Mouse (Mus musculus): ENCODE results near the gene Eif3f. TPM values are rescaled to one million over a fixed set of nuclear protein-coding genes. Genes with fewer than 3 reads are reported as not detected.

Eif3f gene
- polyA plus RNA-seq, 1 experiment, result 125 TPM

DNA sequence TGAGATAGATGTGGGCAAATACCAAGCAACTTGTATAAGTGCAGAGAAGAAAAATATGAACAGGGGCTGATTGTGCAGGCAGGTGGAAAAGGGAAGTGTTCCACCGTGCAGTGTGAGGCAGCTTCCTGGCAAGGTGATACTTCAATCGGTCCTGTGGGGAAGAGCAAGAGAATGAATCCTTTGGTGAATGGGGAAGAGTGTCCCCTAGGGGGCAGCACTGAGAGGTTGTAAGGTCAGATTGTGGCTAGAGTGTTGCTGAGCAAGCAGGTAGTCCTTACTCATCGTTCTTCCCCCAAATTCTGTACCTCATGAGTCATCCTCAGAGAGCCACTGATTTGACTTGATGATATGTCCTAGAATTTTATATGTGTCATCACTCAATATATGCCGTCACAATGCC lies 20.0 kb downstream of the Eif3f start:
- WGBS, result 47% methylated on average over 4 of the region's 4 CpGs

DNA sequence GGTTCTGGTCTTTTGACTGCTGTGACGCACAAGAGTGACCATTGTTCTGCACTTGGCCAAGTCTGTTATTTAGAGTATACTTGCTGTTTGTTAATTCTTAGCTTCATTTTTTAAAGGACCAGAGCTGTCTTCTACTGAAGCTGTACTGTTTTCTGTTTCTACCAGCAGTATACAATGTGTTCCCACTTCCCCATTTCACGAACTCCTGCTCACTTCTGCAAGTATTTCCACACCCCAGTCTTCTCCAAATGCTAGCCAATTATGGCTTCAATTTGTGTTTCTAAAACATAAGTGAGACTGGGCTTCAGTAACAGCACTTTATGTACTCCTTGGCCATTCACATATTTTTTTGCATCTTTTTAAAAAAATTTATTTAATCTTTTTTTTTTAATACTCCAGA lies 23.5 kb downstream of the Eif3f start:
- Histone ChIP-seq H3K4me3 (ENCODE audit: insufficient read depth, low read depth, low read length) (no peak overlapping the region), H3K27ac (ENCODE audit: insufficient read depth, low read depth, low read length) (no peak overlapping the region), H3K4me1 (ENCODE audit: control insufficient read depth, insufficient read depth, low read length) (0 out of 2 replicates have a peak, but pooled peaks cover 2% of the 10 kb centered on the region)
- 76% methylated on average over 2 of the region's 2 CpGs for WGBS
- TF ChIP-seq POLR2A (IDR thresholded peaks at IDR 0.05; ENCODE audit: insufficient read depth, low read depth, low read length) (no peak), CTCF (IDR thresholded peaks at IDR 0.05; ENCODE audit: insufficient read depth, low read depth, low read length) (no peak)

More for the DNA sequence above, 20.0 kb downstream of the Eif3f start:
- no peak for TF ChIP-seq POLR2A (IDR thresholded peaks at IDR 0.05; ENCODE audit: insufficient read depth, low read depth, low read length)
- peak; percentile 37; the same call in 1 of the 2 replicates for TF ChIP-seq CTCF (IDR thresholded peaks at IDR 0.05; ENCODE audit: insufficient read depth, low read depth, low read length)
- Histone ChIP-seq H3K4me3 (ENCODE audit: insufficient read depth, low read depth, low read length) (no peak overlapping the region), H3K4me1 (ENCODE audit: control insufficient read depth, insufficient read depth, low read length) (peaks cover 5% of the 10 kb centered on the region; the same call in 1 of the 2 replicates), H3K27ac (ENCODE audit: insufficient read depth, low read depth, low read length) (no peak overlapping the region)

DNA sequence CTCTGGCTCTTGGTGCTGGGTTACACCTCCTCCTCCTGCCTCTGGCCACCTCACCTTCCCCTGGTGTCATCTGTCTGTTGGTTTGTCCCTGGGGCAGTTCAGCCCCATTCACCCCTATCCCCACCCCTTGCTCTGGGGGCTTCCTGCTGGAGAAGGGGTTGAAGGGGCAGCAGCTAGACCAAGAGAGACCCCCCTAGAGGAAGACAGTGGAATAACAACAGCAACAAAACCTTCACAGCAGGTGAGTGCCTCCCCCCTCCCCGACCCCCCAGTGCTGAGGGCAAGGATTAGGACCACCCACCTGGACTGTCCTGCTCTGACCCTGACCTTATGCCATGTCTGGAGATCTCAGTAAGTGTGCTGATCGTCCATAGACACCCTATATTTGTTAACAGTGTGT lies 31.8 kb downstream of the Eif3f start:
- no peak overlapping the region for H3K4me3 ChIP-seq (ENCODE audit: insufficient read depth, low read depth, low read length)
- peaks cover 11% of the 10 kb centered on the region for H3K4me1 ChIP-seq (ENCODE audit: control insufficient read depth, insufficient read depth, low read length)
- 34% methylated on average over 2 of the region's 2 CpGs for WGBS
- peak; percentile 45; the same call in 1 of the 2 replicates for TF ChIP-seq CTCF (IDR thresholded peaks at IDR 0.05; ENCODE audit: insufficient read depth, low read depth, low read length)
- no peak for TF ChIP-seq POLR2A (IDR thresholded peaks at IDR 0.05; ENCODE audit: insufficient read depth, low read depth, low read length)
- no peak overlapping the region for H3K27ac ChIP-seq (ENCODE audit: insufficient read depth, low read depth, low read length)

DNA sequence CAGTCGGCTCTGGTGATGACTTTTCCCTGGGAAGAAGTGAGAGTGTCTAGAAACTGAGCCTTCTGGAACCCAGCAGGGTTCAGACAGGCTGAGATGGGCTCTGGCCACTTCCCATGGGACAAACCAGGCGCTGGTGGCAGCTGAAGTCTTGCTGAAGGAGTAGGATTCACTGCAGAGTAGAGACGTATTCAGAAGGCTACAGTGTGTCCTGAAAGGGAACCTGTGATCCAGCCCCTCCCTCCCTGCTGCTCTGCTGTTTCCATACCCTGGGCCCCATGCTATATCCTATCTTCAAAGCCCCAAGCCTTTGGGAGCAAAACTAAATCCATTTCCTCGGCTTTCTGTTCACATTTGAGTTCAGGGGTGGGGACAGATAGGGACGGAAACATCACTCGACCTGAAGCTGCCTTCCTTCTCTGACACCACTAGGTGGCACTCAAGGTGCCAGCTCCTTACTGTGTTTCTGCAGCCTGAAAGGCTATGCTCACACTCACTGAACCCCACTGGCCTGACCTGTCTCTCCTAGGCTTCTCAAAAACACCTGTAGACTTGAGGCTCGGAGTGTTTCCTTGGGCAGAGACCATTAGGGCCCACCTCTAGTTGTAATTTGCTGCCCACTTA lies 32.6 kb downstream of the Eif3f start:
- 18% methylated on average over 7 of the region's 7 CpGs for WGBS
- no peak for TF ChIP-seq POLR2A (IDR thresholded peaks at IDR 0.05; ENCODE audit: insufficient read depth, low read depth, low read length)
- TF ChIP-seq CTCF (IDR thresholded peaks at IDR 0.05; ENCODE audit: insufficient read depth, low read depth, low read length), result peak; percentile 40
- Histone ChIP-seq H3K4me1 (ENCODE audit: control insufficient read depth, insufficient read depth, low read length) (peaks cover 12% of the 10 kb centered on the region), H3K4me3 (ENCODE audit: insufficient read depth, low read depth, low read length) (no peak overlapping the region), H3K27ac (ENCODE audit: insufficient read depth, low read depth, low read length) (no peak overlapping the region)

DNA sequence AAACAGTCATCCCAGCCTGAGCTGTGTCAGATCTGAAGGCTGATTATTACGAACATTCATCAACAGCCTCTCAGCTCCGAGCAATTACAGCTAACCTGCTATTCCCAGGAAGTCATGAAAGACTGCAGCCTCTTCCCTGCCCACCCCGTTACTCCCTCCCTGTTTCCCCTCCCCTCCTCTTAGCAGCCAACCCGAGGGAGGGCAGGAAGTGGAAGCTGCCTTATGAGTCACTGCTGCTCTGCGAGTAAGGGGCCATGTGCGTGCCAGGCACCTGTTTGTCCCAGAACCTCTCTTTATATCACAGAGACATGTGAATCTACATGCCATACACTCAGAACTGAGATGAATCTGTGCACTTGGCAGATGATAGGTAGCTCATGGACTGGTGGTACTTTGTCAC lies 34.0 kb downstream of the Eif3f start:
- peaks cover 19% of the 10 kb centered on the region for H3K4me1 ChIP-seq (ENCODE audit: control insufficient read depth, insufficient read depth, low read length)
- H3K4me3 ChIP-seq (ENCODE audit: insufficient read depth, low read depth, low read length), result no peak overlapping the region
- 27% methylated on average over 6 of the region's 6 CpGs for WGBS
- H3K27ac ChIP-seq (ENCODE audit: insufficient read depth, low read depth, low read length), result no peak overlapping the region
- TF ChIP-seq POLR2A (IDR thresholded peaks at IDR 0.05; ENCODE audit: insufficient read depth, low read depth, low read length) (no peak), CTCF (IDR thresholded peaks at IDR 0.05; ENCODE audit: insufficient read depth, low read depth, low read length) (no peak)

DNA sequence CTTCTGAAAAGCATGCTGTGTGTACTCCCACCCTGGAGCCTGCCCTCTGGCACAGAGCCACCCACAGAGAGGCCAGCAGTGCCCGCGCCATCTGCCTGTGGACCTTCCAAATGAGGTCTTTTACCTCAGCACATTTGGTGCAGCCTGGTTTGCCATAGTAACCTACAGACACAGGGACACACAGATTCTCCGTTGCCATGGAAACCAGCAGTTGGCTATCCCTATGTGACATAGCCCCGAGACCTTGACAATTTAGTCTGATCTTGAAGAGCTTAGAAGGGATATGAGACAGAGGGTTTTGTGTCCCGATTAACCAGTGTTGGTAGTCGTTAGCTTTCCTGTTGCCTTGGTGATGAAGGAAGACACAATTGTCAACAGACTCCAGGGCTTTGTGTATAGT lies 38.1 kb downstream of the Eif3f start:
- H3K4me3 ChIP-seq (ENCODE audit: insufficient read depth, low read depth, low read length), result no peak overlapping the region
- H3K27ac ChIP-seq (ENCODE audit: insufficient read depth, low read depth, low read length), result no peak overlapping the region
- peaks cover 13% of the 10 kb centered on the region for H3K4me1 ChIP-seq (ENCODE audit: control insufficient read depth, insufficient read depth, low read length)
- 43% methylated on average over 6 of the region's 6 CpGs for WGBS
- TF ChIP-seq POLR2A (IDR thresholded peaks at IDR 0.05; ENCODE audit: insufficient read depth, low read depth, low read length) (no peak), CTCF (IDR thresholded peaks at IDR 0.05; ENCODE audit: insufficient read depth, low read depth, low read length) (no peak)

DNA sequence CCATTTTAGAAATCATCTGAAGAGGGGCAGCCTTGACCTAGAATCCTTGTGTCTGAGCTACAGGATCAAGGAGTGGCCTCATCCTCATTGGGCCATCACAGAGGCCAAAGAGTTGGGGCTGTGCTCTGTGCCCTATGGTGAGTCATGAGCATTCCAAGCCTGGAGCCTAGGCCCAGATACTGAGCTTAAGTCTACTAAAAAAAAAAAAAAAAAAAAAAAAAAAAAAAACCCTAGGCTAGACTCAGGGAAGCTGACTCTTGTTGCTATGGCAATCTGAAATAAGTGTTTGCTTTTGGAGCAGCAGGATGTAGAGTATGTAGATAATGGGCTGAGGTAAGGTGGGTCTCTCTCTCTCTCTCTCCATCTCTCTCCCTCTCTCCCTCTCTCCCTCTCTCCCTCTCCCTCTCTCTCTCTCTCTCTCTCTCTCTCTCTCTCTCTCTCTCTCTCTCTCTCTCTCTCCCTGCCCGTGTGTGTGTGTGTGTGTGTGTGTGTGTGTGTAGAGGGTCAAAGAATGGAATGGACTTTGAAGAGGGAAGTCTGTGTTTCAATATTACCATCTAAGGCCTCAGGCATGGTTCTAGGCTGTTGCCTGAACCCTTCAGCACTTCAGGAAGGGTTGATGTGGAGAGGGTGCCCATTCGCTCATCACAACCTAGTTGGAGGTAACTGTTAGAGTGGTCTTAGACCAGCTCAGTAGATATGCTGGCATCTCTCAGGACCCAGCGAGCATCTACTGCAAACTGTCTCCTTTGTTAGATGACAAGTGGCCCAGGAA lies 51.9 kb downstream of the Eif3f start:
- no peak overlapping the region for H3K4me3 ChIP-seq (ENCODE audit: insufficient read depth, low read depth, low read length)
- H3K27ac ChIP-seq (ENCODE audit: insufficient read depth, low read depth, low read length), result no peak overlapping the region
- WGBS, result 95% methylated on average over 2 of the region's 3 CpGs
- peaks cover 4% of the 10 kb centered on the region for H3K4me1 ChIP-seq (ENCODE audit: control insufficient read depth, insufficient read depth, low read length)
- no peak for TF ChIP-seq CTCF (IDR thresholded peaks at IDR 0.05; ENCODE audit: insufficient read depth, low read depth, low read length)
- TF ChIP-seq POLR2A (IDR thresholded peaks at IDR 0.05; ENCODE audit: insufficient read depth, low read depth, low read length), result no peak

DNA sequence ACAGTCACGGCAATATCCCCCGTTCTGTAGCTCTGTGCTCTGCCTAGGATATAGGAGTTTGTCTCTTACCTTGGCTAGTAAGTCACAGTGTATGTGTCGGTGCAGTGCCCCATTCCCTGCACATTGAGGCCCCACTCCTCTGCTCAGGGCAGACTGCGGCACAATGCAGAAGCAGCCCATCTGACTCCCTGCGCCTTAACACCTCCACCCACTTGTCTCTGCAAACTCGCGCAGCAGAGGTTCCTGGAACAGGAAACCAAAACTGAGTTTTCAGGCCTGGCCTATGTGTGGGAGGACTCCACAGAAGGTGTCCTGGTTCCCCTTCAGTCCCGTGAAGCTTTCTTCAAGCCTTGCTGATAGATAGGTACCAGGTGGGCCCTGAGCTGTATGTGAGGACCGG lies 57.0 kb downstream of the Eif3f start:
- no peak for TF ChIP-seq POLR2A (IDR thresholded peaks at IDR 0.05; ENCODE audit: insufficient read depth, low read depth, low read length)
- no peak for TF ChIP-seq CTCF (IDR thresholded peaks at IDR 0.05; ENCODE audit: insufficient read depth, low read depth, low read length)
- WGBS, result 77% methylated on average over 9 of the region's 9 CpGs
- Histone ChIP-seq H3K4me3 (ENCODE audit: insufficient read depth, low read depth, low read length) (no peak overlapping the region), H3K4me1 (ENCODE audit: control insufficient read depth, insufficient read depth, low read length) (peaks cover 4% of the 10 kb centered on the region), H3K27ac (ENCODE audit: insufficient read depth, low read depth, low read length) (no peak overlapping the region)

Other genes starting within 250 kb of the Eif3f start
- not detected in 2 replicates for gene Olfr512, start 221.1 kb upstream of the Eif3f start, polyA plus RNA-seq (2012; ENCODE audit: insufficient read depth, insufficient read length, low replicate concordance, missing spikeins)
- not detected in 2 replicates for gene Olfr513, start 183.4 kb upstream of the Eif3f start, polyA plus RNA-seq (2012; ENCODE audit: insufficient read depth, insufficient read length, low replicate concordance, missing spikeins)
- gene Olfr514, start 108.4 kb upstream of the Eif3f start, polyA plus RNA-seq (2012; ENCODE audit: insufficient read depth, insufficient read length, low replicate concordance, missing spikeins), result not detected in 2 replicates
- not detected in 2 replicates for gene Olfr516, start 83.9 kb upstream of the Eif3f start, polyA plus RNA-seq (2012; ENCODE audit: insufficient read depth, insufficient read length, low replicate concordance, missing spikeins)
- gene Olfr517, start 62.0 kb upstream of the Eif3f start, polyA plus RNA-seq (2012; ENCODE audit: insufficient read depth, insufficient read length, low replicate concordance, missing spikeins), result not detected in 2 replicates
- not detected in 2 replicates for gene Olfr518, start 49.4 kb upstream of the Eif3f start, polyA plus RNA-seq (2012; ENCODE audit: insufficient read depth, insufficient read length, low replicate concordance, missing spikeins)
- gene Olfr519, start 40.0 kb upstream of the Eif3f start, polyA plus RNA-seq (2012; ENCODE audit: insufficient read depth, insufficient read length, low replicate concordance, missing spikeins), result not detected in 2 replicates
- not detected in 2 replicates for gene Nlrp10, start 4.2 kb upstream of the Eif3f start, polyA plus RNA-seq (2012; ENCODE audit: insufficient read depth, insufficient read length, low replicate concordance, missing spikeins)
- gene Tub, start 15.9 kb downstream of the Eif3f start, polyA plus RNA-seq (2012; ENCODE audit: insufficient read depth, insufficient read length, low replicate concordance, missing spikeins), result not detected in 2 replicates
- not detected in 2 replicates for gene Ric3, start 148.9 kb downstream of the Eif3f start, polyA plus RNA-seq (2012; ENCODE audit: insufficient read depth, insufficient read length, low replicate concordance, missing spikeins)
- not detected in 2 replicates for gene Lmo1, start 240.8 kb downstream of the Eif3f start, polyA plus RNA-seq (2012; ENCODE audit: insufficient read depth, insufficient read length, low replicate concordance, missing spikeins)

Measured in olfactory bulb, adult 2 months (tissue).